In genomic region chr6:36389260-36389965, GRCm38 (mm10) we compare ENCODE assay signal across 8 mouse cellular contexts. TPM values are rescaled to one million over a fixed set of nuclear protein-coding genes. Genes with fewer than 3 reads are reported as not detected.
DNase-seq lines count a peak whose midpoint lies in the region; ATAC-seq lines count a peak whose summit lies in the region.

No protein-coding gene starts in this region.

- H3K4me1 ChIP-seq in intestine, embryonic 15.5 days (replicated peaks) = 0 out of 2 replicates have a peak, but pooled peaks cover 3% of the 10 kb centered on the region
- peaks cover 19% of the 10 kb centered on the region for H3K4me1 ChIP-seq in neural tube, embryonic 13.5 days (replicated peaks)

- H3K4me2 ChIP-seq in intestine, embryonic 15.5 days (replicated peaks) = peak overlapping the region; percentile 95
- H3K4me2 ChIP-seq in neural tube, embryonic 13.5 days = peak overlapping the region; percentile 95

- no peaks in the 10 kb centered on the region for H3K36me3 ChIP-seq in intestine, embryonic 15.5 days
- no peaks in the 10 kb centered on the region for H3K36me3 ChIP-seq in neural tube, embryonic 13.5 days

- WGBS in intestine, embryonic 15.5 days = 24% methylated on average over 20 of the region's 20 CpGs
- 27% methylated on average over 20 of the region's 20 CpGs for WGBS in neural tube, embryonic 13.5 days

- peak; percentile 5 for DNase-seq in adrenal gland, postnatal 14 days
- no peak for DNase-seq in adrenal gland, adult 18-20 months (ENCODE audit: low spot score in 2 of 2)
- DNase-seq in ovary, postnatal 10 days (ENCODE audit: low spot score) = peak; percentile 4
- no peak for DNase-seq in ovary, adult 18-20 months (ENCODE audit: low spot score)
- DNase-seq in testis, postnatal 10 days (ENCODE audit: low spot score) = no peak

- H3K4me3 ChIP-seq in intestine, embryonic 15.5 days (replicated peaks) = peak overlapping the region; percentile 53
- peak overlapping the region; percentile 55 for H3K4me3 ChIP-seq in neural tube, embryonic 13.5 days

- H3K27me3 ChIP-seq in intestine, embryonic 15.5 days (replicated peaks) = peaks cover 12% of the 10 kb centered on the region; the same call in 1 of the 2 replicates
- H3K27me3 ChIP-seq in neural tube, embryonic 13.5 days = peaks cover 51% of the 10 kb centered on the region

- ATAC-seq in intestine, embryonic 15.5 days = no peak
- peak; percentile 15; the same call in 1 of the 2 replicates for ATAC-seq in neural tube, embryonic 13.5 days (ENCODE audit: low read depth)
- ATAC-seq in megakaryocyte progenitor cell, adult 5-6 weeks (replicated peaks; ENCODE audit: poor library complexity) = no peak

- H3K27ac ChIP-seq in intestine, embryonic 15.5 days = 0 out of 2 replicates have a peak overlapping the region, but pooled peaks have one; percentile 32
- no peak overlapping the region for H3K27ac ChIP-seq in neural tube, embryonic 13.5 days (replicated peaks)

- H3K9me3 ChIP-seq in intestine, embryonic 15.5 days = no peaks in the 10 kb centered on the region
- H3K9me3 ChIP-seq in neural tube, embryonic 13.5 days = no peaks in the 10 kb centered on the region

- H3K9ac ChIP-seq in intestine, embryonic 15.5 days = peak overlapping the region; percentile 52
- H3K9ac ChIP-seq in neural tube, embryonic 13.5 days = peak overlapping the region; percentile 72

RNA-seq across cellular contexts. Expression of gene Chrm2, which starts 1.5 kb away (rescaled TPM):
- total RNA-seq in adrenal gland, postnatal 14 days (2021) = 0.15 and 0.94 TPM in 2 replicates
- under 1 TPM in 1 of 2 experiments, not detected in 1; 0.06 TPM for total RNA-seq in adrenal gland, adult 18-20 months (2021)
- polyA plus RNA-seq in intestine, embryonic 15.5 days (2015; fragmentation: Nextera tagmentation; extraction: Ambion mirVana) = 15.5 and 18.2 TPM in 2 replicates
- polyA plus RNA-seq in neural tube, embryonic 13.5 days (2015; fragmentation: Nextera tagmentation; extraction: Ambion mirVana) = 5.5 and 5.9 TPM in 2 replicates
- total RNA-seq in megakaryocyte progenitor cell, adult 5-6 weeks (2015) = not detected in 2 replicates
- total RNA-seq in megakaryocyte progenitor cell, adult 5-6 weeks (2017) = not detected in 2 replicates

Comparison
In these comparisons a context has a peak if more than half of its experiments do, and no peak if none do; other contexts are left out.
1. DNase-seq: peak in adrenal gland, postnatal 14 days (single experiment) and ovary, postnatal 10 days (single experiment); none in adrenal gland, adult 18-20 months (0 of 2), ovary, adult 18-20 months (single experiment) and testis, postnatal 10 days (single experiment).